Mouse (Mus musculus): Measurements from ENCODE around the gene Tcp10b. TPM values are rescaled to one million over a fixed set of nuclear protein-coding genes. Genes with fewer than 3 reads are reported as not detected.
"Not testable (repeated sequence)": the region's sequence is repeated elsewhere in the genome, so short reads cannot be mapped to it uniquely, and the experiment has no call there.

Tcp10b gene
- polyA plus RNA-seq (2014; fragmentation: Nextera tagmentation; extraction: Ambion mirVana): 0.15 TPM in 1 of 2 replicates, not detected in the other

DNA sequence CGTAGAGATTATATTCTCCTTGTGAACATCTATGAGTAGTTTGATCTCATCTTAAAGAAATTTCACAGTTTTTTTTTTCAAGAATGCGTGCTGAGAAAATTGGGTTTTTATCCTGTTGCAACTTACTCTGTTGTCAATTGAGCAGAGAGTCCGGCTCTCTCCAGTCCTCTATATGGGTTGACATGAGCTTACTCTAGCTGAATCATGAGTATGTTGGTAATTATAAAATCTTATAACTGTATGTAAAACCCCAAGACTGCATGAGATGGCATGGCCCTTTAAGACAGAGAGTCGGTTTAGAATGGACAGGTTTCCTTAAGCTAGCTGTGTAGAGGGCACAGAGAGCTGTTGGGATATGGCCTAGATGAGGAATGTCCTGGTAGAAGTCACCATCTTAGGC is at the start of gene Tcp10b:
Gene Tcp10b (plus strand): TSS at position 301 of the 400 bp plus-strand sequence.
- H3K4me3 ChIP-seq (ENCODE audit: control insufficient read depth in 1 of 2, insufficient read depth in 1 of 2, low read depth in 1 of 2, low read length in 2 of 2); ATAC-seq (ENCODE audit: insufficient number of reproducible peaks, insufficient read depth, low FRiP score, low read depth); H3K36me3 ChIP-seq (ENCODE audit: control insufficient read depth, insufficient read depth, low read length); H3K27me3 ChIP-seq (ENCODE audit: control insufficient read depth, insufficient read depth, low read length); H3K4me1 ChIP-seq (ENCODE audit: control insufficient read depth in 2 of 2, insufficient read depth in 2 of 2, low read length in 2 of 2); H3K9me3 ChIP-seq (ENCODE audit: control insufficient read depth, low read length); H3K9ac ChIP-seq (ENCODE audit: low read length); H3K4me2 ChIP-seq (ENCODE audit: low read length); H3K27ac ChIP-seq (replicated peaks in 1 of 2; ENCODE audit: control insufficient read depth in 1 of 2, insufficient read depth in 1 of 2, low read depth in 2 of 2, low read length in 2 of 2): not testable (repeated sequence)
- 81% methylated on average over 3 of the region's 4 CpGs for WGBS

DNA sequence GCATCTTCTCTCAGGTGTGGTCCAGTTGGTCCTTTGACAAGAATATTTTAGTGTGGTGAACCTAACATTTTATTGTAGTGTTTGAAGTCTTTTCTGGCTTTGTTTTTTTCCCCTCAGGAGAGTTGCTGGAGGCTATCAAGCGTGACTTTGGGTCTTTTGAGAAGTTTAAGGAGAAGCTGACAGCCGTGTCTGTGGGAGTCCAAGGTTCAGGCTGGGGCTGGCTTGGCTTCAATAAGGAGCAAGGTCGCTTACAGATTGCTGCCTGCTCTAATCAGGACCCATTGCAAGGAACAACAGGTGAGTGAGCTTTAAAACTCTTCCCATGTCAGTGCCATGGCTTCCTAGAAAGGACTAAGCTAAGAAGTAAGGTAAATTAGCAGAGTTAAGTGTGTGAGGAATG is 47.6 kb upstream of the Tcp10b start:
- H3K36me3 ChIP-seq (ENCODE audit: control insufficient read depth, insufficient read depth, low read length): peaks cover 65% of the 10 kb centered on the region
- H3K9me3 ChIP-seq (ENCODE audit: control insufficient read depth, low read length): no peaks in the 10 kb centered on the region
- 78% methylated on average over 3 of the region's 3 CpGs for WGBS

DNA sequence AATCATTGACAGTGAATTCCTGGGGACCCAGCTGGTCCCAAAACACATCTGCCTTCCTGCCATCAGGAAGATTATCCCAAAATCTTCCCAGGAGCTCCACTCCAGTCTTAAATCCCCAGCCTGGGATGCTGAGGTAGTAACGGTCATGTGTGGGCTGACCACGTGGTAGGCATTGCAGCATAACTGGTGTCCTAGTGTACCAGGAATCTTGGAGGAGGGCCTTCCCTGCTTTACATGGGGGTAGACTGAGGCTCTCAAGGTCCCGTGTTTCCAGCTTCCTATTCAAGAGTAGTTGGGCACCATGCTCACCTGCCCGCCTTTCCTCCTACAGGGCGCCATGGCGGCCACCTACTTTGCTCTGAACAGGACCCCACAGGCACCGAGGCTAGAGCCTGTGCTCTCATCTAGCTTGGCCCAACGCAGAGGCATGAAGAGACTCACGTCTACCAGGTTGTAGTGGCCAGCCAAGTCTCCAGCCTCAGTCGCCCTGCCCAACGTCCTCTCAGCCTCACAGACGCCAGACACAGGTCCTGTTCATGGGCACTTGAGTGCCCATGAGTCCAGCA is 24.2 kb upstream of the Tcp10b start:
- H3K27me3 ChIP-seq (ENCODE audit: control insufficient read depth, insufficient read depth, low read length); H3K9me3 ChIP-seq (ENCODE audit: control insufficient read depth, low read length); H3K4me2 ChIP-seq (ENCODE audit: low read length); H3K27ac ChIP-seq (replicated peaks in 1 of 2; ENCODE audit: control insufficient read depth in 1 of 2, insufficient read depth in 1 of 2, low read depth in 2 of 2, low read length in 2 of 2); H3K4me1 ChIP-seq (ENCODE audit: control insufficient read depth in 2 of 2, insufficient read depth in 2 of 2, low read length in 2 of 2); ATAC-seq (ENCODE audit: insufficient number of reproducible peaks, insufficient read depth, low FRiP score, low read depth); H3K36me3 ChIP-seq (ENCODE audit: control insufficient read depth, insufficient read depth, low read length); H3K4me3 ChIP-seq (ENCODE audit: control insufficient read depth in 1 of 2, insufficient read depth in 1 of 2, low read depth in 1 of 2, low read length in 2 of 2); H3K9ac ChIP-seq (ENCODE audit: low read length): not testable (repeated sequence)
- 85% methylated on average over 3 of the region's 12 CpGs for WGBS

More for the DNA sequence above, 47.6 kb upstream of the Tcp10b start:
- Histone ChIP-seq H3K9ac (ENCODE audit: low read length) (no peak overlapping the region), H3K27me3 (ENCODE audit: control insufficient read depth, insufficient read depth, low read length) (no peaks in the 10 kb centered on the region), H3K4me1 (ENCODE audit: control insufficient read depth in 2 of 2, insufficient read depth in 2 of 2, low read length in 2 of 2) (peaks cover 3 to 10% of the 10 kb centered on the region in 2 experiments; a peak in 2 of 4 replicates), H3K4me3 (ENCODE audit: control insufficient read depth in 1 of 2, insufficient read depth in 1 of 2, low read depth in 1 of 2, low read length in 2 of 2) (no peak overlapping the region), H3K4me2 (ENCODE audit: low read length) (no peak overlapping the region), H3K27ac (replicated peaks in 1 of 2; ENCODE audit: control insufficient read depth in 1 of 2, insufficient read depth in 1 of 2, low read depth in 2 of 2, low read length in 2 of 2) (no peak overlapping the region)
- no peak for ATAC-seq (ENCODE audit: insufficient number of reproducible peaks, insufficient read depth, low FRiP score, low read depth)

DNA sequence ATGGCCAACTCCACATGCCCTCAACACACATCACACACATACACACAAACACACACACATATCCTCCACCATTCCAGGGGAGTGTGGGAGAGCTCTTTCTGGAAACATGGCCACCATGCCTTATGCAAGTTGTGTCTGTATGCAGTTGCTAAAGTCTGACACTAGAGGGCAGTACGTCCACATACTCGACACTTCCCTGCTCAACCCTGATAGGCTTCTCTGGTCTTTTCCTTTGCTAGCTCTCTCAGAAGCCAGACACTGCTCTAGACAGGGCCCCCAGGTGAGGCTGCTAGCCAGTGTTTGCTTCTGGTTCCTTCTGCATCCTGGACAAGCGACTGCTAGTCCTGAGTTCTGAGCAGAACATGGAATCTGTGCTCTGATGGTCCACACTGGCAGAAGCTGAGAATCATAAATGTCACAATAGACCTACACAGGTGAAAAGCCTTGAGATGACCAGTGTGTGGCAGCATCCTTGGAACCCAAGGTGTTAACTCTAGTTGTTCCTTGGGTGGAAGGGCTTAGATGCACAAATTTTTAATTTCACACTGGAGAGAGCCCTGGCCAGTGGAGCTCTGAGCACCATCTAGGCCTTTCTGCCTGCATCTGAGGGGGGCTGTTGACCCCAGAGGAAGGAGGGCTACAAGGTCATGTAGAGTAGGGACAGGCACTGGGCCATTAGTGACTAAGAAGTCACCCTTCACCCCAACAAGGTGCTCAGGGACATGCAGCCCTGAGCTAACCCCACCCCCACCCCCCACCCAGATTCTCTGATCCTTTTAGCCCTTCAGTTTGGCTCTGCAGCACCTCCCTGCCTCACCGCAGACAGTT is 16.8 kb upstream of the Tcp10b start:
- H3K36me3 ChIP-seq (ENCODE audit: control insufficient read depth, insufficient read depth, low read length); H3K4me3 ChIP-seq (ENCODE audit: control insufficient read depth in 1 of 2, insufficient read depth in 1 of 2, low read depth in 1 of 2, low read length in 2 of 2); H3K4me1 ChIP-seq (ENCODE audit: control insufficient read depth in 2 of 2, insufficient read depth in 2 of 2, low read length in 2 of 2); H3K9ac ChIP-seq (ENCODE audit: low read length); H3K4me2 ChIP-seq (ENCODE audit: low read length); H3K9me3 ChIP-seq (ENCODE audit: control insufficient read depth, low read length); ATAC-seq (ENCODE audit: insufficient number of reproducible peaks, insufficient read depth, low FRiP score, low read depth); H3K27ac ChIP-seq (replicated peaks in 1 of 2; ENCODE audit: control insufficient read depth in 1 of 2, insufficient read depth in 1 of 2, low read depth in 2 of 2, low read length in 2 of 2); H3K27me3 ChIP-seq (ENCODE audit: control insufficient read depth, insufficient read depth, low read length): not testable (repeated sequence)
- WGBS: 1% methylated on average over 3 of the region's 4 CpGs

DNA sequence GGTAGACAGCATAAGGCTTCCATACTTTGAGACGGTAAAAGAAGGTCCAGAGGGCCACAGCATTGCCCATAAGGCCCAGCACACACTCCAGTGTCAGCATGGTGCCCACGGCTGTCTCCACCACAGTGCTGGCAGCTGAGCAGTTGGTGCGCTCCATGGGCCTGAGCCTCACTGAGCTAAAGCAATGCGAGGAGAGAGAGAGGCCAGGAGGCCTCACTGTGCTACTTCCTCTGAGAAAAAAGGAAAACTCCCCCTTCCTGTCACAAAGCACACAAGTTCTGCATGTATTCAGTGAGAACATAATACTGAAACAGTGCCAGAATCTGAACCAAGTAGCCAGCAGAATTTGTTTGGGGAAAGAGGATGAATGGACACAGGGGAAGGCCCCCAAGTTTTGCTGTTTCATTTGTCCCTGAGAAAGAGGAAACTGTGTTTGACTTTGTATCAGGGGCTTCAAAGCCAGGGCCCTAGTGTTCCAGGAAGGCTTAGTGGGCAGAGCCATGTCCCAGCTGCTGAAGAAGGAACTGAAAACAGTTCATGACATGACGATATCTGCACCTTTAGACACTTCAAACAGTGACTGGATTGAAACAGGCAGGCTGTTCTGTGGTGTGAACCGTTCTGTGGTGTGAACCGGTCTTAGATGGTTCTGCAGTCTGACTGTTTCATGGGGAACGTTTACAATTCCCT is 8.6 kb upstream of the Tcp10b start, which contains the start of gene Gpr31b:
Gene Gpr31b (minus strand): TSS at position 173 of the 690 bp plus-strand sequence.
- not testable (repeated sequence) for H3K9me3 ChIP-seq (ENCODE audit: control insufficient read depth, low read length); H3K4me2 ChIP-seq (ENCODE audit: low read length); H3K4me3 ChIP-seq (ENCODE audit: control insufficient read depth in 1 of 2, insufficient read depth in 1 of 2, low read depth in 1 of 2, low read length in 2 of 2); ATAC-seq (ENCODE audit: insufficient number of reproducible peaks, insufficient read depth, low FRiP score, low read depth); H3K9ac ChIP-seq (ENCODE audit: low read length); H3K36me3 ChIP-seq (ENCODE audit: control insufficient read depth, insufficient read depth, low read length); H3K4me1 ChIP-seq (ENCODE audit: control insufficient read depth in 2 of 2, insufficient read depth in 2 of 2, low read length in 2 of 2); H3K27me3 ChIP-seq (ENCODE audit: control insufficient read depth, insufficient read depth, low read length); H3K27ac ChIP-seq (replicated peaks in 1 of 2; ENCODE audit: control insufficient read depth in 1 of 2, insufficient read depth in 1 of 2, low read depth in 2 of 2, low read length in 2 of 2)
- no CpG with 5 or more reads among the region's 8 CpGs for WGBS

DNA sequence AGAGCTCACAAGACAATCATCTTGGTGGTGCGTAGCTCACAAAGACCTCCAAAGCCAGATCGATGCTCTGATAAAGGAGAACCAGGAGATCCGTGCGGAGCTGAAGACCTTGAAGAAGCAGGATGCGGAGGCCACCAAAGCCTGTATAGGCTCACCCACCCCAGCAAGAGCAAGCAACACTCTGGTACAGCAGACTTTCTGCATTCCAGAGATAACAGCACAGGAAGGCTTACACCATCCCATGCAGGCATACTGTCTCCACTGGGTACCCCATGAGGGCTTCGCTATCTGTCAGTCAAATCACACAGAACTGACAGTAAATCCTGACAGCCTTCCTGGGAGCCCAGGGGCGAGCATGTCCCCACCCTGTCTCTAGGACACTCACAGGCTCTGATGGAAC is 2.0 kb downstream of the Tcp10b start:
- not testable (repeated sequence) for ATAC-seq (ENCODE audit: insufficient number of reproducible peaks, insufficient read depth, low FRiP score, low read depth); H3K9me3 ChIP-seq (ENCODE audit: control insufficient read depth, low read length); H3K4me2 ChIP-seq (ENCODE audit: low read length); H3K36me3 ChIP-seq (ENCODE audit: control insufficient read depth, insufficient read depth, low read length); H3K4me1 ChIP-seq (ENCODE audit: control insufficient read depth in 2 of 2, insufficient read depth in 2 of 2, low read length in 2 of 2); H3K27ac ChIP-seq (replicated peaks in 1 of 2; ENCODE audit: control insufficient read depth in 1 of 2, insufficient read depth in 1 of 2, low read depth in 2 of 2, low read length in 2 of 2); H3K27me3 ChIP-seq (ENCODE audit: control insufficient read depth, insufficient read depth, low read length); H3K9ac ChIP-seq (ENCODE audit: low read length); H3K4me3 ChIP-seq (ENCODE audit: control insufficient read depth in 1 of 2, insufficient read depth in 1 of 2, low read depth in 1 of 2, low read length in 2 of 2)
- 21% methylated on average over 4 of the region's 7 CpGs for WGBS

DNA sequence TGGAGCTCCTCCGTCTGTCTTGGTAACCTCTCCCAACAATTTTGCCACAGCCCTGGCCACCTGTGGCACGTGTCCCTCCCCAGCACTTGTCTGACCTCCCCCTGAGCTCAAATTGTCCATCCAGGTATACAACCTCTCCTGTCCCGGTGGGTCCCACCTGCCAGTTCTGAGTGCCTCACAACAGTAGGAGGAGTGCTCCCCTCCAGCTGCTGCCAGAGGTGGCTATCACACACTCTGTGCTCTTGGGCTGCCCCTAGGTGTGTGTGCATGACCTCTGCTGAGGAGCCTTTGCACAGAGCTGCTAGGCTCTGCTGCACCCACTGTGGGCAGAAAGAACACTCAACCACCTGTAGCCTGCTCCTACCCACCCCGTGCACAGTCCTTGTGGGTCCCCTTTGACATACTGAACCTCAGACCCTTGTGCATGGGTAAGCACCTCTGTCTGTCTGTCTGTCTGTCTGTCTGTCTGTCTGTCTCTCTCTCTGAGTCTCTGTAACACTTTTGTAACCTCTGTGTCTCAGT is 7.0 kb downstream of the Tcp10b start:
- not testable (repeated sequence) for H3K9me3 ChIP-seq (ENCODE audit: control insufficient read depth, low read length); H3K27ac ChIP-seq (replicated peaks in 1 of 2; ENCODE audit: control insufficient read depth in 1 of 2, insufficient read depth in 1 of 2, low read depth in 2 of 2, low read length in 2 of 2); H3K4me2 ChIP-seq (ENCODE audit: low read length); H3K4me3 ChIP-seq (ENCODE audit: control insufficient read depth in 1 of 2, insufficient read depth in 1 of 2, low read depth in 1 of 2, low read length in 2 of 2); H3K4me1 ChIP-seq (ENCODE audit: control insufficient read depth in 2 of 2, insufficient read depth in 2 of 2, low read length in 2 of 2); H3K9ac ChIP-seq (ENCODE audit: low read length); H3K36me3 ChIP-seq (ENCODE audit: control insufficient read depth, insufficient read depth, low read length); ATAC-seq (ENCODE audit: insufficient number of reproducible peaks, insufficient read depth, low FRiP score, low read depth); H3K27me3 ChIP-seq (ENCODE audit: control insufficient read depth, insufficient read depth, low read length)
- 100% methylated on average over 1 of the region's 4 CpGs for WGBS

Measured in heart, embryonic 14.5 days (tissue).